Mouse (Mus musculus): ENCODE data around the gene App. TPM values are rescaled to one million over a fixed set of nuclear protein-coding genes. Genes with fewer than 3 reads are reported as not detected.

The App gene
- total RNA-seq, 2 experiments from 2014 or later = 1,138 to 1,191 TPM

DNA sequence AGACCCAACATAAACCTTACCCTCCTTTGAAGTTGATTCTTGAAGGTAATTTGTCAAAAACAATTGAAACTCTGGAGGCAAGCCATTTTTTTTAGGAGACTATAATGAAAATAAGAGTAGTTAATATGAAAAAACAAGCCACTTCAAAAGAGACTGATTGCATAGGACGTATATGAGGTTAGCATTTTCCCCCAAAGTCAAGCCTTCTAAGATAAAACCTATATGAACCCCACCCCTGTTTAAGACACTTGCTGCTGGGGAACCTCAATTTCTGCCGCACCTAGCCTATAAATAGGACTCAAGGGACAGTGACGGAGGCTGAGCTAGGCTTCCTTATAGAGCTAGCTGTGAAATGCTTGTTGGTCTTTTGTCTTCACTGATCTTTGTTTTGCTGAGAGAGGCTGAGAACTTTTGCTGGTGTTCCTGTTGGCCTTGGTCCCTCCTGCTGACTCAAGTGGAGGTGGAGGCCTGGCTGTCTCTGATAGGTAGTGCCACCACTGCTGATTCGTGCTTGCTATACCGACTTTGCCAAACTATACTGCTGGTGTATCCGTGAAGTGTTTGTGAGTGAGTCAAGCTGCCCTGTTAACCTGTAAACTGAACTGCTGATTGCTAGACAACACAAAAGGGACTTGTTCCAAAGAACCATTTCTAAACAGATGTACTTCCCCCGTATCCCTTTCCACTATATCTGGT lies 42.6 kb downstream of the App start:
- DNase-seq (ENCODE audit: extremely low spot score in 1 of 2, low spot score in 2 of 2) = no peak
- intact Hi-C loops (cut with DNase I) = no loop called here

DNA sequence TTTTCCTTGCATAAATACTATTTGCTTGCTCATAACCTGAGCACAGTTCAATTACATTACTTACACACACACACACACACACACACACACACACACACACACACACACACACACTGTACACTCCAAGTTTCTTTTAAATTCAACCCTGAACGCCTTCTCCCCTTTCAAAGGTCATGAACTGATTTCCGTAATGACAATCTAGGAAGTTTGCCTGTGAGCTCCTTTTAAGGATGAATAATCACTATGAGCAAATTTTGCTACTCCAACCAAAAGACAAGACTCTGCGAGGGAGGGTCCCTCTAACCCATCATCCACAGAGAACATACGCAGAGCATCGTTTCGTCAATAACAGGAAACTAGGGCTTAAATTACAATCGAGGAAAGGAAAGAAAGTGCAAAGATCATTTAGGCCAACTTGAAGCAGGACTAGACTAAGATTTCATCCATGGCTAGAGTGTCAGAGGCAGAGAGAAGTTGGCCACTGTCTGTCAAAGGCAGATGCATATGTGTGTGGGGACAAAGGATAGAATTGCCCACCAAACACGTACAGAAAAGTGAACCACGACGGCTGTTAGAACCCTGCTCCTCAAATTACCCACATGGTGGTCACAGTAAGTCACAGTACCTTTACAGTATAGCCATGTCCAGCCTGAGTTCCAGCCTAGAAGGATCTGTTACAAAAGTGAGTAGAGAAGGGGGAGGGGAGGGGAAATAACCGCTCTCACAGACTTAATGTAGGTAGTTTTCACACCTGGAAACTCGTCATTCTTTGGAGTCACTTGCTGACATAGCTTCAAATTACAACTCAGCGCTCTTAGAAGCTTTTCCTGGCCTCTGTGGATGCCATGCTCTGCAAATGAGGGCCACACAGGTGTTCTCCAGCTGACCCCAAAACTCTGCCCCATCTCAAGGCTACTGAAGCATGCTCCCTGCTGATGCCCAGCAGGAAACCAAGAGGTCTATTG lies 44.6 kb downstream of the App start:
- no peak for DNase-seq (ENCODE audit: extremely low spot score in 1 of 2, low spot score in 2 of 2)
- intact Hi-C loops (cut with DNase I) = no loop called here

DNA sequence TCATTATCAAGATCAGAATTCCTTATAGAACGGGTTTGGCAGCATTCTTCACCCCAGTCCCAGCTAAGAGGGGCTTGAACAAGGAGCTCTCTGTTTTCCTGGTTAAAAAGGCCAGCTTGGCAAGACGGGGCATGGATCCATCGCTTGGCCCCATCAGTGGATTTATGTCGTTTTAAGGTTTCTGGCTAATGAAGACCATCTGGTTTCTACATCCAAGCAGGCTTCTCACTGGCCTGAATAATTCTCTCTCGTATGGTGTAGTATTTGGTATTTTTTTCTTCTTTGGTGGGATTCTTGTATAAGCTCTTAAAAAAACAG lies 45.3 kb downstream of the App start:
- intact Hi-C loops (cut with DNase I) = no loop called here
- peak in 1 of 2 experiments; percentile 19 for DNase-seq (ENCODE audit: extremely low spot score in 1 of 2, low spot score in 2 of 2)

- no peak for DNase-seq (ENCODE audit: extremely low spot score in 1 of 2, low spot score in 2 of 2)
- intact Hi-C loops (cut with DNase I) = no loop called here
These were observed 45.8 kb downstream of the App start for GRCm38 (mm10) chr16:85127661-85128346.

DNA sequence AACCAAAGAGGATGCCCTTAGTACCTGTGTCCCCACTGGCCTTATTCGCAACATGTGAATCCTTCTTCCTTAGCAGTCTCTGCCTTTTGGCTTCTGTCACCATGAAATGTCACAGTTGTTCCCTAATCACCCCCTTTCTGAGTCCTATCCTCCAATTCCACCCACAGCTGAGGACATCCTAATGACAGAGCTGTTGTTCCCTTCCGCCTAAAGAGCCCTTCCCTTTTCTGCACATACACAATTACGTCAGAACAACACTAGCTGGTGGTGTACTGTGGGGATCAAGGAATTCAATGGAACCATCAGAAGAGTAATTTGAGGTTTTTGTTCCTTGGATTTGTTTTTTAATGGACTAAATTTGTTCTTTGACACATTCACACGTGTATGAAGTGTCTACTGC lies 48.9 kb downstream of the App start:
- no peak for DNase-seq (ENCODE audit: extremely low spot score in 1 of 2, low spot score in 2 of 2)
- intact Hi-C loops (cut with DNase I) = no loop called here

DNA sequence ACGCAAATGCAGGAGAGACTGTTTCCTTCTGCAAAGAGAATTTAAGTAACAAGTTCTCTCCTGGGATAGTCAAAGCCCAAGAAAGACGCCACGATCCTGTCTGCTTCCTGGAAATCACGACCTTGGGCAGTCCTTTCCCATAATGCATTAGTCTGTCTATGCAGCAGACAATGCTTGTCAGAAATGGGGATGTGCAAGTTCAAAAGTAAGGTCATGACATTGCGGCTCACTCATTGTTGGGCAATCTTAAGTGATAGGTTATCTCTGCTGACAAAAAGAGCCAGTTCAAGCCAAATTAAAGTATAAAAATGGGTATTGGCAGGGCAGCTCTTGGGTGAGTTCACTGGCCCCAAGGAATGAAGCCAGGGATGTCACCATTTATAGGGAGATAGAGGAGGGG lies 51.6 kb downstream of the App start:
- intact Hi-C loops (cut with DNase I) = no loop called here
- no peak for DNase-seq (ENCODE audit: extremely low spot score in 1 of 2, low spot score in 2 of 2)

GRCm38 (mm10) chr16:85118916-85119315 lies 54.6 kb downstream of the App start:
- intact Hi-C loops (cut with DNase I) = no loop called here
- DNase-seq (ENCODE audit: extremely low spot score in 1 of 2, low spot score in 2 of 2) = no peak

DNA sequence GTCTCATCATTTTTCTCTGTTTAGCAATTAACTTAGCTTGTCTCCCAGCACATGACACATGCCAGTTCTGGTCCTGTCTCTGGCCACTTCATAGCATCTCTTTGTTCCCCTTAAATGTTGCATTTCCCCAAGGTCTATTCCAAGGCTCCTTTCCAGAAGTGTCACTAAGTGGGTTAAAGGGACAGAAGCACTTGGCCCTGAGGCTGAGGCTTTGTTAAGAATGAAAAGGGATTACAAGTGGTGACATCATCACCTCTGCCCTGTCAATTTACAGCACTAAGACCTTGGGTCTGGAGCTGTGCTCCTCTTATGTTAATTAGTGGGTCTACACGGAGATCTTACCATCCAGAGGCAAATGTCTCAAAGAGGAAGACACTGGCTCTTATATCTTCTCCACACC lies 56.0 kb downstream of the App start:
- DNase-seq (ENCODE audit: extremely low spot score in 1 of 2, low spot score in 2 of 2) = no peak
- intact Hi-C loops (cut with DNase I) = no loop called here

DNA sequence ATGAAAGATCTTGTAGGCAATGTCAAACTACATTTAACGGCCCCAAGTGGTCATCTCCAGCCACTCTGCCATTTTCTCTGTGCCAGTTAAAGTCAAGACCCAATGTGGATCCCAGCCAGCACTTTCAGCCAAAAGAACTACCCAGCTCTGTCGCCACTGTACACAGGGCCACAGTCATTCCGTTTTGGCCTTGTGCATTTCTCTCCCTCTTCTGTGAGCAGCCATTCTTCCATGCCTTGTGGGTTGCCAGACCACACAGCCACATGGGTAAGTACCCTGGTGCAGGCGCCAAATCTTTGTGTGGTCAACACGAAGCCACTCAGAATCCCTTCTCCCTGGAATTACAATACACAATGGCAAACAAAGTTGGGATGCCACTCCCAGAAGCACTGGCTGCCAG lies 57.7 kb downstream of the App start:
- intact Hi-C loops (cut with DNase I) = no loop called here
- peak in 1 of 2 experiments; percentile 23 for DNase-seq (ENCODE audit: extremely low spot score in 1 of 2, low spot score in 2 of 2)

GRCm38 (mm10) chr16:85114742-85115141 lies 58.8 kb downstream of the App start:
- DNase-seq (ENCODE audit: extremely low spot score in 1 of 2, low spot score in 2 of 2) = no peak
- intact Hi-C loops (cut with DNase I) = no loop called here

DNA sequence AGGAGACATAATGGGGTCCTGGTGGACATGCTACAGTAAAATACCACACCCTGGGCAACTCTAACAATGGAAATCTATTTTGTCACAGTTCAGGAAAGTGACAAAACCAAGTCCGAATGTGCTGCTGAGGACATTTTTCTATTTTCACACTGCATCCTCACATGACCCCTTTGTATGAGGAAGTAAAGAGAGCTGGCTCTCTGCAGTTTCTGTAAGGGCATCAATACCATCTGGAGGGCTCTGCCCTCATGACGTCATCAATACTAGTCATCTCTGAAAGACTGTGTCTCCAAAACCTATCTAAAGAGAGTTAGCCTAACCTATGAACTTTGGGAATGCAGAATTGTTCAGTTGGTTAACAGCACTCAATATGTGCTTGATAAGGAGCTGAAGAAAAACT lies 59.6 kb downstream of the App start:
- intact Hi-C loops (cut with DNase I) = no loop called here

DNA sequence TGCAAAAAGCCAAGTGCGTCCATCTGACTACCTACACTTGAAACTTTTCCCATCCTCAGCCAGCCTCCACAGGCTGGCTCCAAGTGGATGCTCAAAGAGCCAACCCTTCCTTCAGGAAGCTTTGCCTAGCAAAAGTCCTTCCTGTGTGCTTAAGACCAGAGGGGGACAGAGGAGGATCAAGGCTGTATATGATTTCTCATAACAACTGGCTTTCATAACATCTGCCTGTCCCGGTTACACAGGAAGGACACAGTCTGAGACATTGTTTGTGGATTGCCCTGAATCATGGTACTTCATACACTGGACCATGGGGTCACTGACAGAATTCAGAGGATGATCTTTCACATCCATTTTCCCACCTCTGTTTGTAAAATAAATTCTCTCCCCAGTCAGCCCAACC lies 61.3 kb downstream of the App start:
- no peak for DNase-seq (ENCODE audit: extremely low spot score in 1 of 2, low spot score in 2 of 2)
- intact Hi-C loops (cut with DNase I) = no loop called here

More for the DNA sequence above, 59.6 kb downstream of the App start:
- DNase-seq (ENCODE audit: extremely low spot score in 1 of 2, low spot score in 2 of 2) = no peak

- DNase-seq (ENCODE audit: extremely low spot score in 1 of 2, low spot score in 2 of 2) = no peak
- intact Hi-C loops (cut with DNase I) = no loop called here
These were observed 63.1 kb downstream of the App start for GRCm38 (mm10) chr16:85110428-85110827.

DNA sequence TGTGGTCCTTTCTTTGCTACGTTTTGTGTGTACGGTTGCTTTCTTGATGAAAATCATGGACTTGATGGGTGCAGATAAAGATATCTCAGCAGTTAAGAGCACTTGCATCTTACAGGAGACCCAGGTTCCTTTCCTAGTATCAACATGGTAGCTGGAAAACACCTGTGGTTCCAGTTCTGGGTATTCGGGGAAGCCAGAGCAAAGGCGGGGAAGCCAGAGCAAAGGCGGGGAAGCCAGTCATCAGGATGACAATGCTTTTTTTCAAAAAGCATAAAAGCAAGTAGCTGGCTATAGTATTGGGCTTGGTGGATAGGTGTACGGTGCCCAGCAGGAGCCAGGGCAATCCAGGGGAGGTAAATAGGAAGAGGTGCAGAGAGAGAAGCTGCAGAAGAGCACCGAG lies 65.1 kb downstream of the App start:
- intact Hi-C loops (cut with DNase I) = no loop called here
- DNase-seq (ENCODE audit: extremely low spot score in 1 of 2, low spot score in 2 of 2) = no peak

- DNase-seq (ENCODE audit: extremely low spot score in 1 of 2, low spot score in 2 of 2) = no peak
- intact Hi-C loops (cut with DNase I) = no loop called here
These were observed 66.8 kb downstream of the App start for GRCm38 (mm10) chr16:85106644-85107323.

DNA sequence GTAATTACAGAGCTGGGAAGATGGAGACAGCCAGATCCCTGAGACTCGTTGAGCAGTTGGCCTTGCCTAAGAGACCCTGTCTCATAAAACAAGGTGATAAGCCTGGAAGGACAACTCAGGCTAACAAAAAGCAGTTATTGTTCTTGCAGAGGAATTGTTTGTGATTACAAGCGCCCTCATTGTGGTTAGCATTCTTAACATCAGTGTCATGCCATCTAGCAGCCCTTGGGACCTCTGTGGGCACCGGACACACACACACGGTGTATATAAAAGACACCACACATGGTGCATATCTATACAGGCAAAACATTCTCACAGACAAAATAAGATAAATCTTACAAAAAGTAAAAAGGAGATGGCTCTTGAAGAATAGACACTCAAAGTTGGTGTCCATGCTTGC lies 68.0 kb downstream of the App start:
- no peak for DNase-seq (ENCODE audit: extremely low spot score in 1 of 2, low spot score in 2 of 2)
- intact Hi-C loops (cut with DNase I) = no loop called here

- intact Hi-C loops (cut with DNase I) = no loop called here
- DNase-seq (ENCODE audit: extremely low spot score in 1 of 2, low spot score in 2 of 2) = no peak
These were observed 70.3 kb downstream of the App start for GRCm38 (mm10) chr16:85103116-85103787.

DNA sequence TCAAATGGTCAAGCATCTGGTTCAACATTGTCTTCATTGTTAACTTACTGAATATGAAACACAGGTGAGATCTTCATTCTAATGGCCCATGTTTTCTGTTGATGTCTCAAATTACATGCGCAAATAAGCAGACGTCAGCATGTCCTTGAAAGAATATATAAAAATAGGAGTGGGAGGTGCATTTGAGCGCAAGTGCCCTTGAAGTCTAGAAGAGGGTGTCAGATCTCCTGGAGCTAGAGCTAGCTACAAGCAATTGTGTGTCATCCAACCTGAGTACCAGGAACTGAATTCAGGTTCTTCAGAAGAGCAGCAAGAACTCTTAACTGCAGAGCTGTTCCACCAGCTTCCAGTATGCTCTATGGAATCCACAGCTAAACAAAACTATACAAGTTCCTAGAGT lies 72.0 kb downstream of the App start:
- intact Hi-C loops (cut with DNase I) = no loop called here

DNA sequence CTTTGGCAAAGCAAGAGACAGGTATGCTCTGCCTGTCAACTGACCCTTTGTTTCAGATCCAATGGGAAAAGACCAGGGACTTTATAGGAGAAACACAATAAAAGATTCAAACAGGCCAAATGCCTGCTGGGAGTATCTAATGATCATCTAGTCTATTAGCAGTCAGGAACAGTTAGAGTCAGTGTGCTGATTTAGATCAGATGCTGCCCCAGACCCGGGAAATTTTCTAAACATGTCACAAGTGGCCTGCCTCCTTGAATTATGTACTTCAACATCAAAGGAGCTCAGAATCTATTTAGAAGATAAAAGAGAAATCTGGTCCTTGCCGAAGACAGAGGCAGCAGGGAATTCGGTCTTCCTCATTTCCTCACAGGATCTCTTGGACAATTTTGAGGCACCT lies 72.8 kb downstream of the App start:
- intact Hi-C loops (cut with DNase I) = no loop called here
- no peak for DNase-seq (ENCODE audit: extremely low spot score in 1 of 2, low spot score in 2 of 2)

More for the DNA sequence above, 72.0 kb downstream of the App start:
- DNase-seq (ENCODE audit: extremely low spot score in 1 of 2, low spot score in 2 of 2) = no peak

All from left cerebral cortex, postnatal 10 days (tissue).